Mouse (Mus musculus): Measurements from ENCODE around the gene Zfp526.

- no peak for TF ChIP-seq CTCF (IDR thresholded peaks at IDR 0.05; ENCODE audit: low read depth, low read length)
- TF ChIP-seq POLR2AphosphoS5 (IDR thresholded peaks at IDR 0.05; ENCODE audit: insufficient replicate concordance, low read depth, low read length), result no peak
Observed at GRCm38 (mm10) chr7:25261896-25262295, 40.7 kb downstream of the Zfp526 start.

Data from G1E (cell line).